Mouse (Mus musculus) small intestine, adult 2 months (tissue): ENCODE measurements around the gene Gm6993. TPM values are rescaled to one million over a fixed set of nuclear protein-coding genes. Genes with fewer than 3 reads are reported as not detected.

Experiments
- H3K27ac ChIP-seq: fragments of 200-500 bp; 2 replicates; pipeline ENCODE4 v1.5.1; 2012; ENCODE audit warnings: low read depth, low read length, control low read depth, inconsistent platforms; ENCODE audit not compliant: insufficient read depth
- H3K27me3 ChIP-seq: fragments of 200-500 bp; 2 replicates; pipeline ENCODE4 v1.6.1; 2012; ENCODE audit warnings: mild to moderate bottlenecking, moderate library complexity, low read length, inconsistent platforms; ENCODE audit not compliant: control insufficient read depth, insufficient read depth
- H3K36me3 ChIP-seq: fragments of 200-500 bp; 2 replicates; pipeline ENCODE4 v1.6.1; 2012; ENCODE audit warnings: mild to moderate bottlenecking, low read length, control low read depth, inconsistent platforms; ENCODE audit not compliant: control insufficient read depth, insufficient read depth
- H3K4me1 ChIP-seq: fragments of 200-500 bp; 2 replicates; pipeline ENCODE4 v1.6.1; 2012; ENCODE audit warnings: low read length, inconsistent platforms, mixed read lengths; ENCODE audit not compliant: control insufficient read depth, insufficient read depth, insufficient read length
- H3K4me3 ChIP-seq: fragments of 200-500 bp; 2 replicates; pipeline ENCODE4 v1.5.1; 2012; ENCODE audit warnings: low read depth, mild to moderate bottlenecking, control low read depth, inconsistent platforms, low read length, moderate library complexity
- CTCF ChIP-seq: fragments of 200-500 bp; IDR thresholded peaks from 2 replicates; pipeline ENCODE4 v1.5.1; 2012; ENCODE audit warnings: low read depth, mild to moderate bottlenecking, control low read depth, inconsistent platforms, low read length, moderate library complexity, mixed read lengths; ENCODE audit not compliant: insufficient replicate concordance, insufficient read length; ENCODE audit errors: extremely low read depth
- POLR2A ChIP-seq: fragments of 200-500 bp; IDR thresholded peaks from 2 replicates; pipeline ENCODE4 v1.6.1; 2012; ENCODE audit warnings: low read depth, mild to moderate bottlenecking, control low read depth, inconsistent platforms, low read length, moderate library complexity
- WGBS: fragments of 180-500 bp; shearing (Covaris S2); methylation state at CpG from one replicate; pipeline ENCODE4 v1.1.7; 2018; 5-methylcytosine and 5-hydroxymethylcytosine counted together
- polyA plus RNA-seq: library from polyadenylated mRNA; depleted of rRNA; stranded (reverse); fragments of >200 nt; gene quantifications from 2 replicates; pipeline ENCODE4 v1.2.3, GENCODE M21; 2012

The Gm6993 gene
- polyA plus RNA-seq, 1 experiment = not detected

- Histone ChIP-seq H3K4me1 (peaks cover 2% of the 10 kb centered on the region; the same call in 1 of the 2 replicates), H3K36me3 (no peaks in the 10 kb centered on the region), H3K27ac (no peak overlapping the region), H3K4me3 (no peak overlapping the region), H3K27me3 (no peaks in the 10 kb centered on the region)
- no peak for TF ChIP-seq POLR2A
- TF ChIP-seq CTCF = no peak
- 82% methylated on average over 5 of the region's 5 CpGs for WGBS
Measured at GRCm38 (mm10) chr12:31209377-31209805, 31.2 kb upstream of the Gm6993 start.

DNA sequence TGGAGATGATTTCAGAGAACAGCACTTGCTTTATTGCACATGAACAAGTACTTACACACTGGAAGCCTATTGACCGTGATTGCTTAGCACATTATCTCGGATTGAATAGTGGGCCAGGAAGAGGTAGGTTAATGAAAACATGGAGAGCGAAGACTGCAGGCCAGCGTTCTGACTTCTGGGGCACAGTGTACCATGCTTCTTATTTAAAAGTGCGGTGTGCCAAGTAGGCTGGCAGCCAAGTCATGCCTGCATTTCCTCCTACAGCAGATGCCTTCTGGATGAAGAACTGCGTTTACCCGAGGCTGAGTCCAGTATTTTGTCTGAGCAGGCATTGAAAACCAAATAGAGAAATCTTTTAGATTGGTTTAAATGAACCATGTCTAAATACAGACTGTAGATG lies 27.0 kb upstream of the Gm6993 start:
- no peak for TF ChIP-seq CTCF
- no peak for TF ChIP-seq POLR2A
- 22% methylated on average over 7 of the region's 7 CpGs for WGBS
- H3K27ac ChIP-seq = no peak overlapping the region

GRCm38 (mm10) chr12:31215003-31215402 lies 25.6 kb upstream of the Gm6993 start:
- no peaks in the 10 kb centered on the region for H3K36me3 ChIP-seq
- peaks cover 2% of the 10 kb centered on the region; the same call in 1 of the 2 replicates for H3K4me1 ChIP-seq
- TF ChIP-seq POLR2A = no peak
- no peak for TF ChIP-seq CTCF
- H3K27ac ChIP-seq = no peak overlapping the region
- H3K4me3 ChIP-seq = no peak overlapping the region
- H3K27me3 ChIP-seq = no peaks in the 10 kb centered on the region
- 84% methylated on average over 6 of the region's 6 CpGs for WGBS

More for the DNA sequence above, 27.0 kb upstream of the Gm6993 start:
- Histone ChIP-seq H3K4me1 (peaks cover 2% of the 10 kb centered on the region; the same call in 1 of the 2 replicates), H3K27me3 (no peaks in the 10 kb centered on the region), H3K4me3 (no peak overlapping the region), H3K36me3 (no peaks in the 10 kb centered on the region)

- Histone ChIP-seq H3K27me3 (no peaks in the 10 kb centered on the region), H3K27ac (no peak overlapping the region), H3K36me3 (no peaks in the 10 kb centered on the region), H3K4me3 (no peak overlapping the region), H3K4me1 (no peaks in the 10 kb centered on the region)
- no peak for TF ChIP-seq POLR2A
- no peak for TF ChIP-seq CTCF
- 83% methylated on average over 5 of the region's 5 CpGs for WGBS
Measured at GRCm38 (mm10) chr12:31217232-31217631, 23.3 kb upstream of the Gm6993 start.

DNA sequence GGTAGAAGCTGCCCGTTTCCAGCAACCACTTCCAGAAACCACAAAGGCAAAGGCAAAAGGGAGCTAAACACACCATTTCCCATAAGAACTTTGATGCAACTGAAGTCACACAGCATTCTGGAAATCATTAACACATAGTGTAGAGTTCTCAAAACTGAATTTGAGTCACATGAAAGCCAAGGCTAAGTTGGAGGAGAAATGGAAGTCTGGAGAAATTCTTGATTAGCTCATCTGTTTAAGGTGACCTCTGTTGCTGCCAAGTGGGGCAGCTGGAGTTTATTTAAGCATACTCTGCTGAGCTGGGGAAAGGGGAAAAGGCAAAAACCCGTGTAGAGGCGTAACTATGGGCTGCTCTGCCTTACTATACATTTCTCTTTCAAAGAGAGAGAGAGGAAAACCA lies 21.8 kb upstream of the Gm6993 start:
- TF ChIP-seq POLR2A = no peak
- TF ChIP-seq CTCF = no peak
- WGBS = 42% methylated on average over 3 of the region's 3 CpGs
- no peaks in the 10 kb centered on the region for H3K36me3 ChIP-seq
- H3K27me3 ChIP-seq = no peaks in the 10 kb centered on the region
- H3K4me3 ChIP-seq = no peak overlapping the region
- H3K27ac ChIP-seq = no peak overlapping the region
- H3K4me1 ChIP-seq = no peaks in the 10 kb centered on the region

- WGBS = 55% methylated on average over 6 of the region's 6 CpGs
- no peaks in the 10 kb centered on the region for H3K27me3 ChIP-seq
- no peak for TF ChIP-seq CTCF
- TF ChIP-seq POLR2A = no peak
Measured at GRCm38 (mm10) chr12:31221522-31221921, 19.0 kb upstream of the Gm6993 start.

DNA sequence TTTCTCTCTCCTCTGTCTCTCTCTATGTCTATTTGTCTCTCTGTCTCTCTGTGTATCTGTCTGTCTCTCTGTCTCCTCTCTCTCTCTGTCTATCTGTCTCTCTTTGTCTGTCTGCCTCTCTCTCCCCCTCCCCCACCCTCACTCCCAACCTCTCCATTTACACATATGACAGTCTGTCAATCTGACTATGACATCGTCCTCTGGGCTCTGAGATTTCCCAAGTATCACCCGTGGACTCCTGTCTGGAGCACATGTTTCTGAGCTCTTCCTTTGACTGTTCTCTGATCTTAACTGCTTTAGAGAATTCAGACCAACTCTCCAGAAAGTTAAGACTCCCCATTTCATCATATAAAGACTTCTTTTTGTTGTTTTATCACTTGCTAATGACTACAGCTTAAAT lies 18.3 kb upstream of the Gm6993 start:
- Histone ChIP-seq H3K36me3 (no peaks in the 10 kb centered on the region), H3K4me3 (no peak overlapping the region), H3K27ac (no peak overlapping the region), H3K27me3 (no peaks in the 10 kb centered on the region), H3K4me1 (no peaks in the 10 kb centered on the region)
- TF ChIP-seq POLR2A (no peak), CTCF (no peak)
- WGBS = 43% methylated on average over 2 of the region's 2 CpGs

More at GRCm38 (mm10) chr12:31221522-31221921, 19.0 kb upstream of the Gm6993 start:
- Histone ChIP-seq H3K4me1 (no peaks in the 10 kb centered on the region), H3K4me3 (no peak overlapping the region), H3K27ac (no peak overlapping the region), H3K36me3 (no peaks in the 10 kb centered on the region)
